9 mouse cellular contexts compared by ENCODE assay signal in the genomic region with DNA sequence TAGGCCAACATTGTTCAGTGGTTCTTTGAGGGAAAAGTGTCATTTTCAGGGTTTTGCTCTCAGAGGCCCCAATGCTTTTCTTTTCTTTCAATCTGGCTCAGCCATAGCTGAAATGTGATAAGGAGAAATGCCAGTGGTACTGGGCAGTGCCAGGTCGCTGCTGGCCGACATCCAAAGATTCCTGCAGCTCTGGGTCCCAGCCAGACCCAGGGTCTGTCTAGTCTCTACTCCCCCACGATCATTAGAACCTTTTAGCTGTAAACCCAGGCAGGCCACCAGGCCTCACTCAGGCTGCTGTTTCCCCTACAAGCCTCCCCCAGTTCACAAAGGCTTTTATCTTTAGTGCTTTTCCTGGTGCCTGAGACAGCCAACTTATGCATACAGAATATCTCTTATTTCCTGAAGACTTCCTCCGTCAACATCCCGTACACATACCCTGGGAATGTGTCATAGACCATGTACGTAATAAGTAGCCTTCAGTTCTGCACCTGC. TPM values are rescaled to one million over a fixed set of nuclear protein-coding genes. Genes with fewer than 3 reads are reported as not detected.
DNase-seq lines count a peak whose midpoint lies in the region; ATAC-seq and TF ChIP-seq lines count a peak whose summit lies in the region.
"Had no signal": no experiment of that assay in that cellular context is flagged by ENCODE, and none has a peak within 500 bp of the region (broad histone marks: within the 10 kb centered on the region; RNA-seq: fewer than 3 reads in every experiment).

No protein-coding gene starts in this region.

- peak overlapping the region; percentile 54 for H3K27ac ChIP-seq in embryonic facial prominence, embryonic 12.5 days
- H3K27ac ChIP-seq in embryonic facial prominence, embryonic 10.5 days (replicated peaks) = no peak overlapping the region
- H3K27ac ChIP-seq in thymus, adult 2 months (ENCODE audit: control insufficient read depth, insufficient read depth, low read length) = peak overlapping the region; percentile 74
- H3K27ac ChIP-seq in liver, embryonic 11.5 days (ENCODE audit: low read depth, low read length) = 0 out of 2 replicates have a peak overlapping the region, but pooled peaks have one; percentile 33
- H3K27ac ChIP-seq: liver, embryonic 15.5 days had no signal

- no peak for TF ChIP-seq POLR2A in thymus, adult 2 months (IDR thresholded peaks at IDR 0.05; ENCODE audit: control insufficient read depth, extremely low read depth, insufficient read depth, low read length, poor library complexity)

- H3K9me3 ChIP-seq in embryonic facial prominence, embryonic 12.5 days = no peaks in the 10 kb centered on the region
- H3K9me3 ChIP-seq in embryonic facial prominence, embryonic 10.5 days = no peaks in the 10 kb centered on the region
- H3K9me3 ChIP-seq in liver, embryonic 11.5 days (ENCODE audit: control insufficient read depth, low read length) = no peaks in the 10 kb centered on the region
- H3K9me3 ChIP-seq: liver, embryonic 15.5 days had no signal

- intact Hi-C loops in heart, postnatal 10 days (cut with DNase I) = no loop called here

- WGBS in embryonic facial prominence, embryonic 12.5 days = 78% methylated on average over 6 of the region's 6 CpGs
- WGBS in embryonic facial prominence, embryonic 10.5 days = 89% methylated on average over 6 of the region's 6 CpGs
- WGBS in thymus, adult 2 months = 45% methylated on average over 6 of the region's 6 CpGs
- WGBS in liver, embryonic 11.5 days = 59% methylated on average over 6 of the region's 6 CpGs

- no peak overlapping the region for H3K9ac ChIP-seq in embryonic facial prominence, embryonic 12.5 days
- no peak overlapping the region for H3K9ac ChIP-seq in liver, embryonic 11.5 days (ENCODE audit: low read depth, low read length)
- H3K9ac ChIP-seq: liver, embryonic 15.5 days had no signal

- H3K4me3 ChIP-seq in embryonic facial prominence, embryonic 12.5 days = no peak overlapping the region
- no peak overlapping the region for H3K4me3 ChIP-seq in embryonic facial prominence, embryonic 10.5 days
- H3K4me3 ChIP-seq in thymus, adult 2 months (ENCODE audit: control insufficient read depth, insufficient read depth, low read length) = no peak overlapping the region
- H3K4me3 ChIP-seq in liver, embryonic 11.5 days (ENCODE audit: low read depth, low read length) = no peak overlapping the region
- H3K4me3 ChIP-seq: liver, embryonic 15.5 days had no signal

- peaks cover 10% of the 10 kb centered on the region; the same call in 1 of the 2 replicates for H3K36me3 ChIP-seq in embryonic facial prominence, embryonic 12.5 days
- peaks cover 31% of the 10 kb centered on the region for H3K36me3 ChIP-seq in embryonic facial prominence, embryonic 10.5 days (replicated peaks)
- peaks cover 14% of the 10 kb centered on the region for H3K36me3 ChIP-seq in thymus, adult 2 months (ENCODE audit: control insufficient read depth, insufficient read depth, low read length)
- H3K36me3 ChIP-seq in liver, embryonic 11.5 days (ENCODE audit: control insufficient read depth, insufficient read depth, low read length) = peaks cover 4% of the 10 kb centered on the region; the same call in 1 of the 2 replicates

- ATAC-seq in embryonic facial prominence, embryonic 12.5 days (ENCODE audit: insufficient number of reproducible peaks, insufficient read depth, low FRiP score, low TSS enrichment) = no peak
- ATAC-seq in liver, embryonic 11.5 days (replicated peaks; ENCODE audit: low FRiP score) = no peak
- no peak for ATAC-seq in inflammation-experienced regulatory T-cells, adult 6 months

- H3K27me3 ChIP-seq in embryonic facial prominence, embryonic 12.5 days = no peaks in the 10 kb centered on the region
- no peaks in the 10 kb centered on the region for H3K27me3 ChIP-seq in embryonic facial prominence, embryonic 10.5 days (replicated peaks; ENCODE audit: low read depth, poor library complexity, severe bottlenecking)
- no peaks in the 10 kb centered on the region for H3K27me3 ChIP-seq in thymus, adult 2 months (ENCODE audit: control insufficient read depth, insufficient read depth, low read length)
- H3K27me3 ChIP-seq in liver, embryonic 11.5 days (replicated peaks; ENCODE audit: control insufficient read depth, insufficient read depth, low read length) = no peaks in the 10 kb centered on the region
- H3K27me3 ChIP-seq: liver, embryonic 15.5 days had no signal

- DNase-seq in embryonic facial prominence, embryonic 10.5 days (ENCODE audit: low spot score) = no peak
- no peak for DNase-seq in thymus, adult 2 months
- DNase-seq in thymus, postnatal 14 days = no peak
- peak; percentile 89 for DNase-seq in heart, postnatal 10 days
- DNase-seq in liver, embryonic 11.5 days (ENCODE audit: low spot score) = no peak
- DNase-seq in embryo, embryonic 10.5 days (ENCODE audit: low spot score) = no peak

- H3K4me1 ChIP-seq in embryonic facial prominence, embryonic 12.5 days = peaks cover 34% of the 10 kb centered on the region
- peaks cover 45% of the 10 kb centered on the region for H3K4me1 ChIP-seq in embryonic facial prominence, embryonic 10.5 days
- peaks cover 53% of the 10 kb centered on the region for H3K4me1 ChIP-seq in thymus, adult 2 months (replicated peaks; ENCODE audit: control insufficient read depth, insufficient read depth, low read length)
- peaks cover 22% of the 10 kb centered on the region for H3K4me1 ChIP-seq in liver, embryonic 11.5 days (replicated peaks; ENCODE audit: control insufficient read depth, insufficient read depth, low read length)

- no peak for TF ChIP-seq CTCF in thymus, adult 2 months (IDR thresholded peaks at IDR 0.05; ENCODE audit: borderline replicate concordance, control insufficient read depth, extremely low read depth, insufficient read depth, low read length, poor library complexity)

- H3K4me2 ChIP-seq in embryonic facial prominence, embryonic 12.5 days (replicated peaks) = no peak overlapping the region
- no peak overlapping the region for H3K4me2 ChIP-seq in liver, embryonic 11.5 days
- H3K4me2 ChIP-seq: liver, embryonic 15.5 days had no signal

RNA-seq across cellular contexts. Expression of gene C1qtnf9, which starts 26.4 kb away (rescaled TPM):
- 0.34 and 0.38 TPM in 2 replicates for polyA plus RNA-seq in embryonic facial prominence, embryonic 12.5 days (2016; fragmentation: Nextera tagmentation; extraction: Ambion mirVana)
- 0.15 and 0.18 TPM in 2 replicates for polyA plus RNA-seq in embryonic facial prominence, embryonic 10.5 days (2016; fragmentation: Nextera tagmentation; extraction: Ambion mirVana)
- 2.7 and 4.1 TPM in 2 replicates for polyA plus RNA-seq in thymus, adult 2 months (2012; rRNA removed)
- total RNA-seq in heart, postnatal 10 days (2021) = 10 to 100 TPM; 36.4 to 38.2 TPM
- polyA plus RNA-seq in liver, embryonic 11.5 days (2014; fragmentation: Nextera tagmentation; extraction: Ambion mirVana) = 0.09 and 0.19 TPM in 2 replicates
- polyA plus RNA-seq in inflammation-experienced regulatory T-cells, adult 6 months (2017; shearing (Covaris generic)) = under 1 TPM in 1 of 3 experiments, not detected in 2; 0.30 TPM

RNA-seq across cellular contexts. Expression of gene Mipep, which starts 42.8 kb away (rescaled TPM):
- 23.7 and 25.1 TPM in 2 replicates for polyA plus RNA-seq in embryonic facial prominence, embryonic 12.5 days (2016; fragmentation: Nextera tagmentation; extraction: Ambion mirVana)
- polyA plus RNA-seq in embryonic facial prominence, embryonic 10.5 days (2016; fragmentation: Nextera tagmentation; extraction: Ambion mirVana) = 24.6 and 25.0 TPM in 2 replicates
- polyA plus RNA-seq in thymus, adult 2 months (2012; rRNA removed) = 10.3 and 13.7 TPM in 2 replicates
- total RNA-seq in heart, postnatal 10 days (2021) = 10 to 100 TPM; 51.3 to 52.6 TPM
- 27.8 TPM in 2 replicates for polyA plus RNA-seq in liver, embryonic 11.5 days (2014; fragmentation: Nextera tagmentation; extraction: Ambion mirVana)
- polyA plus RNA-seq in inflammation-experienced regulatory T-cells, adult 6 months (2017; shearing (Covaris generic)) = 1 to 10 TPM; 1.7 to 2.1 (median 1.9) TPM

Comparison
In these comparisons a context has a peak if more than half of its experiments do, and no peak if none do; other contexts are left out.
1. DNase-seq: peak in heart, postnatal 10 days (2 of 2); none in embryonic facial prominence, embryonic 10.5 days (single experiment), thymus, adult 2 months (single experiment), thymus, postnatal 14 days (single experiment), liver, embryonic 11.5 days (single experiment) and embryo, embryonic 10.5 days (single experiment).